Mouse (Mus musculus): ENCODE results near the gene Baz2a.
"Not testable (repeated sequence)": the region's sequence is repeated elsewhere in the genome, so short reads cannot be mapped to it uniquely, and the experiment has no call there.

The Baz2a gene

GRCm38 (mm10) chr10:128082477-128082808 is 8.9 kb upstream of the Baz2a start:
- DNase-seq, result no peak

GRCm38 (mm10) chr10:128082880-128083421 is 8.4 kb upstream of the Baz2a start, which contains the start of gene Atp5b:
Gene Atp5b (plus strand): TSS chr10:128083273.
- peak; percentile 92 for DNase-seq

- DNase-seq, result peak; percentile 25
Observed at GRCm38 (mm10) chr10:128083688-128084087, 7.7 kb upstream of the Baz2a start.

- no peak for DNase-seq
Observed at GRCm38 (mm10) chr10:128084160-128084559, 7.2 kb upstream of the Baz2a start.

- no peak for DNase-seq
Observed at GRCm38 (mm10) chr10:128086391-128086790, 5.0 kb upstream of the Baz2a start.

GRCm38 (mm10) chr10:128087216-128087615 is 4.2 kb upstream of the Baz2a start:
- not testable (repeated sequence) for DNase-seq

- DNase-seq, result no peak
Observed at GRCm38 (mm10) chr10:128088181-128088580, 3.2 kb upstream of the Baz2a start.

- no peak for DNase-seq
Observed at GRCm38 (mm10) chr10:128089842-128090241, 1.5 kb upstream of the Baz2a start.

GRCm38 (mm10) chr10:128090651-128091563 is 470 bp upstream of the Baz2a start:
- peak; percentile 84 for DNase-seq

- DNase-seq, result peak; percentile 78
Observed at GRCm38 (mm10) chr10:128092506-128093495, 1.4 kb downstream of the Baz2a start.

GRCm38 (mm10) chr10:128093496-128094294 is 2.3 kb downstream of the Baz2a start:
- peak; percentile 22 for DNase-seq

GRCm38 (mm10) chr10:128094340-128094968 is 3.1 kb downstream of the Baz2a start:
- peak; percentile 51 for DNase-seq

- no peak for DNase-seq
Observed at GRCm38 (mm10) chr10:128095003-128095636, 3.7 kb downstream of the Baz2a start.

GRCm38 (mm10) chr10:128096313-128096692 is 4.9 kb downstream of the Baz2a start:
- DNase-seq, result no peak

- peak; percentile 90 for DNase-seq
Observed at GRCm38 (mm10) chr10:128096693-128097586, 5.6 kb downstream of the Baz2a start.

GRCm38 (mm10) chr10:128097587-128097971 is 6.2 kb downstream of the Baz2a start:
- peak; percentile 70 for DNase-seq

GRCm38 (mm10) chr10:128110103-128110761 is 18.9 kb downstream of the Baz2a start:
- no peak for DNase-seq

- DNase-seq, result no peak
Observed at GRCm38 (mm10) chr10:128111227-128111626, 19.9 kb downstream of the Baz2a start.

GRCm38 (mm10) chr10:128123833-128124232 is 32.5 kb downstream of the Baz2a start:
- DNase-seq, result no peak

GRCm38 (mm10) chr10:128124831-128125230 is 33.5 kb downstream of the Baz2a start:
- no peak for DNase-seq

All from right cerebral cortex, postnatal 4 days (tissue).